Mouse (Mus musculus) lung, postnatal 0 days (tissue): ENCODE data around the gene Wbp11.

Experiments used
- CTCF ChIP-seq: IDR thresholded peaks from 2 replicates; pipeline ENCODE4 v1.5.1; 2016; ENCODE audit warnings: antibody characterized with exemption, mild to moderate bottlenecking
- EP300 ChIP-seq: IDR thresholded peaks from 2 replicates; pipeline ENCODE4 v1.6.1; 2016; ENCODE audit warnings: antibody characterized with exemption, mild to moderate bottlenecking, control low read depth

- no peak for TF ChIP-seq CTCF
- TF ChIP-seq EP300 = no peak
Observed at GRCm38 (mm10) chr6:136805409-136805775, 22.6 kb downstream of the Wbp11 start.
